Mouse (Mus musculus) megakaryocyte, embryonic 14.5 days (primary cell): ENCODE results near the gene Mical2.

Experiments used
- FLI1 ChIP-seq: IDR thresholded peaks from 2 replicates; pipeline ENCODE4 v1.6.1; 2012; ENCODE audit warnings: low read length, inconsistent platforms, mixed read lengths
- GATA1 ChIP-seq: IDR thresholded peaks from 3 replicates; pipeline ENCODE4 v1.6.1; 2012; ENCODE audit warnings: mixed read lengths, low read length, inconsistent platforms, borderline replicate concordance

DNA sequence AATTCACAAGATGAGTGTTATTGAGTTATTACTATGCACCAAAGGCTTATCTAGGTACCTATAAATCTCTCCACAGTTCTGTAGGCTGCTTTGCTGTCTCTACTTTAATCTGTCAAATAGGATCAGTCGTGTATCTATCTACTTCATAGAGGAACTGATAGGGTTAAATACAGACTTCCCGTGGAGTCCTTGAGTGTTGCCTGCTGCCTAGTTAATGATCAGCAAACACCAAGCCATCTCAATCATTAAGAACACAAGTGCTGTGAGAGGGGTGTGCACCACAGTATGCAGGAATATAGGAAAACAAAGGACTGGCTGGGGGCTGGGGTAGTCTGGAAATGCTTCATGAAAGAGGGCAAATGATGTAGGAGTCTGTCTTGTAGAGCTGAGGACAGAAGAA is 50.2 kb downstream of the Mical2 start:
- TF ChIP-seq GATA1 (no peak), FLI1 (no peak)
